In the genomic region with DNA sequence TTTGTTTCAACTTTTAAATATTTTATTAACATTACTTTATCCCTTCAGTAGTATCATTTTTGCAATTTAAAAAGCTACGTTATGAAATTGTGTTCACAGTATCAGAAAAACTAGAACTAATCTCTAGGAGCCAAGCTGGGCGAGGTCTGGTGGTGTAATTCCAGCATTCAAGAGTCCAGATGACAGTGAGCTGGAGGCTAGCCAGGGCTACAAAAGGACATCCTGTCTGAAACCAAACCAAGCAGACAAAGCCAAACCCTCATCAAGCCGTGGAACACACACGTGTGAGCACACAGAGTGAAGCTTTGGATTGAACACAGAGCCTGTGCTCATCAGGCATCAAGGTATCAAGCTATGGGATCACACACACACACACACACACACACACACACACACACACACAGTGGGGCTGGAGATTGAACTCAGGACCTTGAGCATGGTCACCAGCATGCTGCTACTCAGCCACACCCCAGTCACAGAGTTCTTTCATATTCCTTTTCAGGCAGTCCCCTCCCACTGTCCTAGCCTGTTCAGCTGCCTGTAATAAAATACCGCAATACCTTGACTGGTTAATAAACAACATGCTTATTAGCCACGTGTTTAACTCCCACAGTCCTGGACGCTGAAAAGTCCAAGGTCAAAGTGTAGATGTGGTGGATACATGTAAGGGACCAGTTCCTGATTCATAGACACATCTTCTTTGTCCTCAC, we compare ENCODE assay signal across 9 mouse cellular contexts. TPM values are rescaled to one million over a fixed set of nuclear protein-coding genes. Genes with fewer than 3 reads are reported as not detected.
DNase-seq lines count a peak whose midpoint lies in the region; ATAC-seq and TF ChIP-seq lines count a peak whose summit lies in the region.
"Had no signal": no experiment of that assay in that cellular context is flagged by ENCODE, and none has a peak within 500 bp of the region (broad histone marks: within the 10 kb centered on the region; RNA-seq: fewer than 3 reads in every experiment).

No protein-coding gene starts in this region.

- WGBS in liver, postnatal 0 days (ENCODE audit: insufficient replicate concordance), result 53% methylated on average over 7 of the region's 7 CpGs
- 87% methylated on average over 7 of the region's 7 CpGs for WGBS in forebrain, embryonic 10.5 days

- no peak overlapping the region for H3K4me2 ChIP-seq in liver, postnatal 0 days (ENCODE audit: low read depth, low read length)

- H3K27me3 ChIP-seq in liver, postnatal 0 days (ENCODE audit: insufficient read depth, low read length), result no peaks in the 10 kb centered on the region
- H3K27me3 ChIP-seq in forebrain, embryonic 10.5 days (ENCODE audit: poor library complexity, severe bottlenecking), result no peaks in the 10 kb centered on the region

- intact Hi-C loops in heart, postnatal 36 days (cut with DNase I), result no loop called here

- no peak for TF ChIP-seq CTCF in liver, postnatal 0 days (IDR thresholded peaks at IDR 0.05; ENCODE audit: low read depth)

- H3K4me1 ChIP-seq in liver, postnatal 0 days (ENCODE audit: insufficient read depth), result peaks cover 3% of the 10 kb centered on the region; the same call in 1 of the 2 replicates
- no peaks in the 10 kb centered on the region for H3K4me1 ChIP-seq in forebrain, embryonic 10.5 days

- DNase-seq in adrenal gland, adult (ENCODE audit: inconsistent age in 2 of 2, low spot score in 1 of 2), result peak; percentile 44 to 72
- DNase-seq in adrenal gland, postnatal 4 days (ENCODE audit: low spot score in 2 of 2), result no peak
- DNase-seq in adrenal gland, postnatal 36 days, result peak; percentile 61 to 77
- DNase-seq in heart, postnatal 36 days, result peak; percentile 71 to 73
- peak; percentile 45 for DNase-seq in liver, postnatal 0 days
- no peak for DNase-seq in right cerebral cortex, postnatal 36 days (ENCODE audit: low spot score in 2 of 2)
- no peak for DNase-seq in thymus, postnatal 10 days (ENCODE audit: low spot score in 2 of 2)
- DNase-seq in forebrain, embryonic 10.5 days (ENCODE audit: extremely low spot score, low spot score), result no peak
- DNase-seq: thymus, postnatal 36 days had no signal

- peak; percentile 94 for ATAC-seq in liver, postnatal 0 days

- no peaks in the 10 kb centered on the region for H3K9me3 ChIP-seq in liver, postnatal 0 days (ENCODE audit: low read length)
- no peaks in the 10 kb centered on the region; the same call in 1 of the 2 replicates for H3K9me3 ChIP-seq in forebrain, embryonic 10.5 days

- no peaks in the 10 kb centered on the region for H3K36me3 ChIP-seq in liver, postnatal 0 days (replicated peaks; ENCODE audit: insufficient read depth, low read length)
- H3K36me3 ChIP-seq in forebrain, embryonic 10.5 days (replicated peaks), result no peaks in the 10 kb centered on the region

- 0 out of 2 replicates have a peak, but pooled peaks have one; percentile 19 for TF ChIP-seq EP300 in liver, postnatal 0 days (IDR thresholded peaks at IDR 0.05; ENCODE audit: low read depth)

- no peak overlapping the region for H3K4me3 ChIP-seq in liver, postnatal 0 days (ENCODE audit: low read depth, low read length)
- H3K4me3 ChIP-seq in forebrain, embryonic 10.5 days, result no peak overlapping the region

- peak overlapping the region; percentile 72 for H3K27ac ChIP-seq in liver, postnatal 0 days (ENCODE audit: low read depth)
- H3K27ac ChIP-seq in forebrain, embryonic 10.5 days, result no peak overlapping the region

- no peak overlapping the region for H3K9ac ChIP-seq in liver, postnatal 0 days (replicated peaks)

RNA-seq across cellular contexts. Expression of a gene that starts 9.9 kb away (rescaled TPM):
- 10 to 100 TPM; 50.3 to 51.3 TPM for total RNA-seq in adrenal gland, postnatal 4 days (2021)
- total RNA-seq in adrenal gland, postnatal 36 days (2021), result 10 to 100 TPM; 49.9 to 51.4 TPM
- total RNA-seq in heart, postnatal 36 days (2021), result 10 to 100 TPM; 20.1 to 23.0 TPM
- 18.8 and 18.9 TPM in 2 replicates for polyA plus RNA-seq in liver, postnatal 0 days (2015; fragmentation: Nextera tagmentation; extraction: Ambion mirVana)
- 37.0 and 38.5 TPM in 2 replicates for polyA plus RNA-seq in forebrain, embryonic 10.5 days (2016; fragmentation: Nextera tagmentation; extraction: Ambion mirVana)

RNA-seq across cellular contexts. Expression of a gene that starts 56.8 kb away (rescaled TPM):
- 10 to 100 TPM; 42.2 to 59.1 TPM for total RNA-seq in adrenal gland, postnatal 4 days (2021)
- 1 to 10 TPM; 5.5 to 6.5 TPM for total RNA-seq in adrenal gland, postnatal 36 days (2021)
- 1 to 10 TPM; 1.2 to 1.3 TPM for total RNA-seq in heart, postnatal 36 days (2021)
- 74.6 and 85.2 TPM in 2 replicates for polyA plus RNA-seq in liver, postnatal 0 days (2015; fragmentation: Nextera tagmentation; extraction: Ambion mirVana)
- polyA plus RNA-seq in forebrain, embryonic 10.5 days (2016; fragmentation: Nextera tagmentation; extraction: Ambion mirVana), result 495 and 524 TPM in 2 replicates

Comparison
In these comparisons a context has a peak if more than half of its experiments do, and no peak if none do; other contexts are left out.
1. DNase-seq: peak in adrenal gland, adult (2 of 2), adrenal gland, postnatal 36 days (2 of 2), heart, postnatal 36 days (2 of 2) and liver, postnatal 0 days (single experiment); none in adrenal gland, postnatal 4 days (0 of 2), right cerebral cortex, postnatal 36 days (0 of 2), thymus, postnatal 10 days (0 of 2) and forebrain, embryonic 10.5 days (single experiment).
2. RNA of a gene that starts 56.8 kb away (total RNA-seq): 42.2 to 59.1 TPM in adrenal gland, postnatal 4 days; 5.5 to 6.5 TPM in adrenal gland, postnatal 36 days and 1.2 to 1.3 TPM in heart, postnatal 36 days; every median in the first group is over 4 times any median in the second.